Mouse (Mus musculus): ENCODE results near the gene Rbfox3. TPM values are rescaled to one million over a fixed set of nuclear protein-coding genes. Genes with fewer than 3 reads are reported as not detected.

The Rbfox3 gene
- polyA plus RNA-seq, 1 experiment from 2014 or later: 0.09 TPM

DNA sequence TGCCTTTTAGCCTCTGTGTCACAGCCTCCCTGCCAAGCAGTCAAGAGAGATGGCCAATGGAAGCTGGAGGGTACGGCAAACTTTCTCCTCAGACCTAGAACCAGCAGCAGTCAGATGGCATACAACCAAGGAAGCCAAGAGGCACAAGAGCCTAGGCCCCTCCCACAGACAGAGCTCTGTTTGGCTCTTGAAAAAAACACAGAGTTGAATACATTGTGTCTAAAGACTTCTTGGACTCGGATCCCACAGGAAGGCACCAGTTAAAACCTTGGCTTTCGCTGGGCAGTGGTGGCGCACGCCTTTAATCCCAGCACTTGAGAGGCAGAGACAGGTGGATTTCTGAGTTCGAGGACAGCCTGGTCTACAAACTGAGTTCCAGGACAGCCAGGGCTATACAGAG lies 7.1 kb downstream of the Rbfox3 start:
- Histone ChIP-seq H3K4me3 (ENCODE audit: control insufficient read depth in 1 of 2, insufficient read depth in 1 of 2, low read depth in 1 of 2, low read length in 2 of 2) (no peak overlapping the region), H3K9ac (ENCODE audit: low read length) (no peak overlapping the region), H3K9me3 (ENCODE audit: control insufficient read depth, low read length) (no peaks in the 10 kb centered on the region), H3K4me1 (ENCODE audit: control insufficient read depth in 2 of 2, insufficient read depth in 2 of 2, low read length in 2 of 2) (peaks cover 2 to 10% of the 10 kb centered on the region in 2 experiments; a peak in 2 of 4 replicates), H3K27ac (replicated peaks in 1 of 2; ENCODE audit: control insufficient read depth in 1 of 2, insufficient read depth in 1 of 2, low read depth in 2 of 2, low read length in 2 of 2) (no peak overlapping the region), H3K4me2 (ENCODE audit: low read length) (no peak overlapping the region), H3K27me3 (ENCODE audit: control insufficient read depth, insufficient read depth, low read length) (peaks cover 67% of the 10 kb centered on the region), H3K36me3 (ENCODE audit: control insufficient read depth, insufficient read depth, low read length) (no peaks in the 10 kb centered on the region)
- WGBS: 80% methylated on average over 6 of the region's 6 CpGs
- ATAC-seq (ENCODE audit: insufficient number of reproducible peaks, insufficient read depth, low FRiP score, low read depth): no peak

DNA sequence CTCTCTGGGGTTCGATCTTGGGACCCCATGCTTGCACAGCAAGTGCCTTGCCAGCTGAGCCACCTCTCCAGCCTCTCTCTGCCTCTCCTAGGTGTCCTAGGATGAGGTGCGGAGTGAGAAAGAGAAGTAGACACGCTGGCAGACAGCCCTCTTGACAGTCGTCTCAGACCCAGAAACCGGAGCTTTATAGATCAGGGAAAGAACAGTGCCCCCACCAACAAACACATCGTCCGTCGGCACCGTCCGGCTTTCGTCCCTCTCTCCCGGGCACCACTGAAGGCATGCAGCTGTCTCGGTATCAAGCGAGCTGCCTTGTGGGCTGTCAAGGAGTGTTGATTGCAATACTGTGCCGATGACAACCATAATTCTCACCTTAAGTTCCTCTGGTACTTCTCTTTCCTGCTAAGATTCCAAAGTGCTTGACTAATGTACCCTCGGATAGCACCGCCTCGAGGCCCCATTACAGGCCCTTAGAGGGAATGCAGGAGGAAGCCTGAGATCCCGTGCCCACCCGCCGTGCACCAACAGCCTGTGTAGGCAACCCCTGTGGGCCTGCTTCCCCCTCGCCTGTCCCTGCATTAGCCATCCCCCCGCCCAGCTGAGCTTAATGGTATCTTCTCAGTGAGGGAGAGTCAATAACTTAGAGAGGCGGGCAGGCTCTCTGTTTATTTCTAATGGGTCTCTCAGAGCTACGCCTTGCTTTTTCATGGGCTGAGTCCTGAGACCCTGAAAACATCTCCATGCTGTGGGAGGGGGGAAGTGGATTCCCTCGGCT lies 11.4 kb downstream of the Rbfox3 start:
- Histone ChIP-seq H3K4me2 (ENCODE audit: low read length) (no peak overlapping the region), H3K9ac (ENCODE audit: low read length) (no peak overlapping the region), H3K4me3 (ENCODE audit: control insufficient read depth in 1 of 2, insufficient read depth in 1 of 2, low read depth in 1 of 2, low read length in 2 of 2) (no peak overlapping the region), H3K27ac (replicated peaks in 1 of 2; ENCODE audit: control insufficient read depth in 1 of 2, insufficient read depth in 1 of 2, low read depth in 2 of 2, low read length in 2 of 2) (no peak overlapping the region), H3K9me3 (ENCODE audit: control insufficient read depth, low read length) (no peaks in the 10 kb centered on the region), H3K36me3 (ENCODE audit: control insufficient read depth, insufficient read depth, low read length) (no peaks in the 10 kb centered on the region), H3K4me1 (ENCODE audit: control insufficient read depth in 2 of 2, insufficient read depth in 2 of 2, low read length in 2 of 2) (peaks cover 0 to 2% of the 10 kb centered on the region in 2 experiments; a peak in 1 of 4 replicates), H3K27me3 (ENCODE audit: control insufficient read depth, insufficient read depth, low read length) (peaks cover 41% of the 10 kb centered on the region)
- ATAC-seq (ENCODE audit: insufficient number of reproducible peaks, insufficient read depth, low FRiP score, low read depth): no peak
- WGBS: 21% methylated on average over 26 of the region's 26 CpGs

DNA sequence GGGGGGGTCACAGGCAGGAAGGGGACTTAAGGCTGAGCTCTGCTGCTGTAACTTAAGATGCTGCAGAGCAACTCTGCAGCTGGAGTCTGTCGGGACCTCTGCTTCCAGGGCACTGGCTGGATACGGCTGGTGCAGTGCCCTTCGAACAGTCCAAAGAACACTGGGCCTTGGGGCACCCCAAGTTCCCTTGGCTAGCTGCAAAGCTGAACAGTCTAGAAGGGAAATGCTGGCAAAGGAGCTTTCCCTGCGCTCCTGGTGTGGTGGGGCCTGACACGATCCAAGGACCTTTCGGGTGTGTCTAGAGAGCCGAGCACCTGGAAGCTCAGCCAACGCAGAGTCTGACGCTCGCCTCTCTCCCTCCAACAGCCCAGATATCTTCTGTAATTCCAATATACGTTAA lies 12.8 kb downstream of the Rbfox3 start:
- ATAC-seq (ENCODE audit: insufficient number of reproducible peaks, insufficient read depth, low FRiP score, low read depth): no peak

GRCm38 (mm10) chr11:118898156-118898555 lies 13.2 kb downstream of the Rbfox3 start:
- H3K27me3 ChIP-seq (ENCODE audit: control insufficient read depth, insufficient read depth, low read length): peaks cover 36% of the 10 kb centered on the region

More for the DNA sequence above, 12.8 kb downstream of the Rbfox3 start:
- H3K4me1 ChIP-seq (ENCODE audit: control insufficient read depth in 2 of 2, insufficient read depth in 2 of 2, low read length in 2 of 2): peaks cover 0 to 2% of the 10 kb centered on the region in 2 experiments; a peak in 1 of 4 replicates
- no peak overlapping the region for H3K4me3 ChIP-seq (ENCODE audit: control insufficient read depth in 1 of 2, insufficient read depth in 1 of 2, low read depth in 1 of 2, low read length in 2 of 2)
- H3K9me3 ChIP-seq (ENCODE audit: control insufficient read depth, low read length): no peaks in the 10 kb centered on the region
- 72% methylated on average over 11 of the region's 11 CpGs for WGBS
- H3K27ac ChIP-seq (replicated peaks in 1 of 2; ENCODE audit: control insufficient read depth in 1 of 2, insufficient read depth in 1 of 2, low read depth in 2 of 2, low read length in 2 of 2): no peak overlapping the region
- H3K36me3 ChIP-seq (ENCODE audit: control insufficient read depth, insufficient read depth, low read length): no peaks in the 10 kb centered on the region
- H3K27me3 ChIP-seq (ENCODE audit: control insufficient read depth, insufficient read depth, low read length): peaks cover 38% of the 10 kb centered on the region
- H3K4me2 ChIP-seq (ENCODE audit: low read length): no peak overlapping the region
- H3K9ac ChIP-seq (ENCODE audit: low read length): no peak overlapping the region

DNA sequence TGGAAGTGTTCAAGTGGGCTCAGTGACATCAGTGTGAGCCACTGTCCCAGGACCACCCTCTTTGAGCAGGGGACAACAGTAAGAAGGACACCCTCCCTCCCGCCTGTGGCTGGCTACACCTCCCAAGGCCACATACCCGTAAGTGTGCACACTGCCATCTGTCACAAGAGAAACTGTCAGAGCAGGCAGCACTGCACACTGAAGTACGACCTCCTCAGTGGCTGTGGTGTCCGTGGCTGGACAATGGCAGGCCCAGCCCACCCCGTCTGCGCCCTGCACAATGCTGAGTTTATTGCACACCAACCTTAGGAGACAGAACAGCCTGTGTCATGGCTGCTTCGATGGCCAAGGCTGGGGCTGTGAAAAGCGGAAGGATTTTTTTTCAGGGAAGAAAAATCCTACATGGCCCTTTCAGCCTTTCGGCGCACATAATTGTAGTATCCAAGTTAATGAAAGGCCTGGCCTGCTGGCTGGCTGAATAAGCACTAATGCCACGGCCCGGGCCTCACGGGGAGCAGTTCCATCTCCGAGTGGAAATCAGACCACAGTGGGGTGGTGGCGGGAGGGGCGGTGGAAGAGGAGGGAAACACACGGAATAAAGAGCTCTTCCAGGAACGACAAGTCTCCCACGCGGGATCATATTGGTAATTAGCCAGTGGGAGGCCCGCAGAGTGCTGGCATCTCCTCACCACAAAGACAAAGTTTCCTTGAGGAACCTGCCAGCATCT lies 14.1 kb downstream of the Rbfox3 start:
- Histone ChIP-seq H3K9me3 (ENCODE audit: control insufficient read depth, low read length) (no peaks in the 10 kb centered on the region), H3K4me1 (ENCODE audit: control insufficient read depth in 2 of 2, insufficient read depth in 2 of 2, low read length in 2 of 2) (peaks cover 0 to 2% of the 10 kb centered on the region in 2 experiments; a peak in 1 of 4 replicates), H3K27me3 (ENCODE audit: control insufficient read depth, insufficient read depth, low read length) (peaks cover 36% of the 10 kb centered on the region), H3K4me2 (ENCODE audit: low read length) (no peak overlapping the region), H3K36me3 (ENCODE audit: control insufficient read depth, insufficient read depth, low read length) (no peaks in the 10 kb centered on the region), H3K27ac (replicated peaks in 1 of 2; ENCODE audit: control insufficient read depth in 1 of 2, insufficient read depth in 1 of 2, low read depth in 2 of 2, low read length in 2 of 2) (no peak overlapping the region), H3K4me3 (ENCODE audit: control insufficient read depth in 1 of 2, insufficient read depth in 1 of 2, low read depth in 1 of 2, low read length in 2 of 2) (no peak overlapping the region), H3K9ac (ENCODE audit: low read length) (no peak overlapping the region)
- WGBS: 84% methylated on average over 21 of the region's 21 CpGs
- ATAC-seq (ENCODE audit: insufficient number of reproducible peaks, insufficient read depth, low FRiP score, low read depth): no peak

More at GRCm38 (mm10) chr11:118898156-118898555, 13.2 kb downstream of the Rbfox3 start:
- Histone ChIP-seq H3K27ac (replicated peaks in 1 of 2; ENCODE audit: control insufficient read depth in 1 of 2, insufficient read depth in 1 of 2, low read depth in 2 of 2, low read length in 2 of 2) (no peak overlapping the region), H3K9ac (ENCODE audit: low read length) (no peak overlapping the region), H3K4me3 (ENCODE audit: control insufficient read depth in 1 of 2, insufficient read depth in 1 of 2, low read depth in 1 of 2, low read length in 2 of 2) (no peak overlapping the region), H3K36me3 (ENCODE audit: control insufficient read depth, insufficient read depth, low read length) (no peaks in the 10 kb centered on the region), H3K9me3 (ENCODE audit: control insufficient read depth, low read length) (no peaks in the 10 kb centered on the region), H3K4me1 (ENCODE audit: control insufficient read depth in 2 of 2, insufficient read depth in 2 of 2, low read length in 2 of 2) (peaks cover 0 to 2% of the 10 kb centered on the region in 2 experiments; a peak in 1 of 4 replicates), H3K4me2 (ENCODE audit: low read length) (no peak overlapping the region)
- 68% methylated on average over 10 of the region's 10 CpGs for WGBS
- no peak for ATAC-seq (ENCODE audit: insufficient number of reproducible peaks, insufficient read depth, low FRiP score, low read depth)

GRCm38 (mm10) chr11:118896032-118896675 lies 15.2 kb downstream of the Rbfox3 start:
- Histone ChIP-seq H3K27ac (replicated peaks in 1 of 2; ENCODE audit: control insufficient read depth in 1 of 2, insufficient read depth in 1 of 2, low read depth in 2 of 2, low read length in 2 of 2) (no peak overlapping the region), H3K4me2 (ENCODE audit: low read length) (no peak overlapping the region), H3K4me3 (ENCODE audit: control insufficient read depth in 1 of 2, insufficient read depth in 1 of 2, low read depth in 1 of 2, low read length in 2 of 2) (no peak overlapping the region), H3K9me3 (ENCODE audit: control insufficient read depth, low read length) (no peaks in the 10 kb centered on the region), H3K9ac (ENCODE audit: low read length) (no peak overlapping the region), H3K4me1 (ENCODE audit: control insufficient read depth in 2 of 2, insufficient read depth in 2 of 2, low read length in 2 of 2) (peaks cover 0 to 2% of the 10 kb centered on the region in 2 experiments; a peak in 1 of 4 replicates), H3K27me3 (ENCODE audit: control insufficient read depth, insufficient read depth, low read length) (peaks cover 31% of the 10 kb centered on the region), H3K36me3 (ENCODE audit: control insufficient read depth, insufficient read depth, low read length) (no peaks in the 10 kb centered on the region)
- no peak for ATAC-seq (ENCODE audit: insufficient number of reproducible peaks, insufficient read depth, low FRiP score, low read depth)
- WGBS: 65% methylated on average over 16 of the region's 16 CpGs

GRCm38 (mm10) chr11:118894835-118895234 lies 16.6 kb downstream of the Rbfox3 start:
- H3K4me2 ChIP-seq (ENCODE audit: low read length): no peak overlapping the region
- H3K9ac ChIP-seq (ENCODE audit: low read length): no peak overlapping the region
- peaks cover 0 to 1% of the 10 kb centered on the region in 2 experiments; a peak in 1 of 4 replicates for H3K4me1 ChIP-seq (ENCODE audit: control insufficient read depth in 2 of 2, insufficient read depth in 2 of 2, low read length in 2 of 2)
- H3K27me3 ChIP-seq (ENCODE audit: control insufficient read depth, insufficient read depth, low read length): peaks cover 25% of the 10 kb centered on the region
- H3K27ac ChIP-seq (replicated peaks in 1 of 2; ENCODE audit: control insufficient read depth in 1 of 2, insufficient read depth in 1 of 2, low read depth in 2 of 2, low read length in 2 of 2): no peak overlapping the region
- no peak for ATAC-seq (ENCODE audit: insufficient number of reproducible peaks, insufficient read depth, low FRiP score, low read depth)
- no peak overlapping the region for H3K4me3 ChIP-seq (ENCODE audit: control insufficient read depth in 1 of 2, insufficient read depth in 1 of 2, low read depth in 1 of 2, low read length in 2 of 2)
- H3K9me3 ChIP-seq (ENCODE audit: control insufficient read depth, low read length): no peaks in the 10 kb centered on the region
- no peaks in the 10 kb centered on the region for H3K36me3 ChIP-seq (ENCODE audit: control insufficient read depth, insufficient read depth, low read length)
- WGBS: 68% methylated on average over 5 of the region's 5 CpGs

Measured in heart, embryonic 14.5 days (tissue).